Mouse (Mus musculus): ENCODE data around the gene Git1.

DNA sequence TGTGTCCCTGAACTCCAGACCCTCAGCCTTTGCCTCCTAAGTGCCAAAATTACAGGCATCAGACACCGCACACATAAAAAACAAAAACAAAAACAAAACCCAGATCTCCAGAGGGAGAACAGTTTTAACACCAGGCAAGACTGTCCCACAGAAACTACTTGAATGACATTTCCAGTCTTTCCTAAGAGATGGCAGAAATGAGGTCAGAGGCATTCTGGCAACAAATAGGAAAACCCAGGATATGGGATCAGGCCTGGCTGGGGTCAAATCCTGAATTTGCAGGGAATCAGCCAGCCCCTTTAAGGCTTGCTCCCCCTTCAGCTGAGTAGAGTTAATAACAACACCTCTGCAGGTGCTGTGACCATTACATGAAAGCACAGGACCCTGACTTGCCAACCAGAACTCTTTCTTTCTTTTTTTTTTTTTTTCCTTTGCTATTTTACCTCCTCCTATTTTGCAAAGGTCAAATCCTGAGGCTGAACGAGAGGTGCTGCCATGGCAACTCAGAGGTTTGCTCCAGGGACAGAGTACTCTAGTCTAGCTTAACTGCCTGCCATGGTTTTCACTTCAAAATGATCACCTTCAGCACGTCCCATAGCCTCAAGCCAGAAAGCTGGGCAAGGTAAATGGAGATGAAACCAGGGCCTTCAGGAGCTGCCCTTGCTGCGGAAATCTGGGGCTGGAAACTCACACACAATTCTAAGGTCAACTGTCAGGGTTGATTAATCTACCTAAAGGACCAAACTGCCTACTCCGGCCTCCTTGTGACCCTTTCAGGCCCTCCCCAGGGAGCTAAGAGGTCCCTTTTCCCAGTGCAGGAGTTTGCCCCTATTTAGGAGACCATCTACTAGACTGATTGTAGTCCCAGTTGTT, 23.4 kb downstream of the Git1 start:
- TF ChIP-seq POLR2A (IDR thresholded peaks at IDR 0.05; ENCODE audit: extremely low read depth, insufficient read depth, low read length) = no peak
- no peak for TF ChIP-seq CTCF (IDR thresholded peaks at IDR 0.05; ENCODE audit: low read depth, low read length)

Measured in liver, adult 2 months (tissue).